Mouse (Mus musculus): Measurements from ENCODE around the gene Farp1.

Gene Farp1

GRCm38 (mm10) chr14:121148088-121148785, 113.2 kb downstream of the Farp1 start:
- no peak for DNase-seq

GRCm38 (mm10) chr14:121149984-121150383, 115.0 kb downstream of the Farp1 start:
- DNase-seq = no peak

- DNase-seq = no peak
Observed at GRCm38 (mm10) chr14:121151837-121152236, 116.8 kb downstream of the Farp1 start.

GRCm38 (mm10) chr14:121152771-121153170, 117.8 kb downstream of the Farp1 start:
- no peak for DNase-seq

- no peak for DNase-seq
Observed at GRCm38 (mm10) chr14:121153260-121153659, 118.3 kb downstream of the Farp1 start.

GRCm38 (mm10) chr14:121155173-121155572, 120.2 kb downstream of the Farp1 start:
- no peak for DNase-seq

- DNase-seq = no peak
Observed at GRCm38 (mm10) chr14:121158616-121159015, 123.6 kb downstream of the Farp1 start.

- DNase-seq = no peak
Observed at GRCm38 (mm10) chr14:121162822-121163221, 127.8 kb downstream of the Farp1 start.

- no peak for DNase-seq
Observed at GRCm38 (mm10) chr14:121164866-121165265, 129.9 kb downstream of the Farp1 start.

GRCm38 (mm10) chr14:121165408-121166037, 130.5 kb downstream of the Farp1 start:
- no peak for DNase-seq

- DNase-seq = no peak
Observed at GRCm38 (mm10) chr14:121166038-121166436, 131.0 kb downstream of the Farp1 start.

GRCm38 (mm10) chr14:121168716-121169115, 133.7 kb downstream of the Farp1 start:
- no peak for DNase-seq

GRCm38 (mm10) chr14:121170321-121170720, 135.3 kb downstream of the Farp1 start:
- DNase-seq = no peak

GRCm38 (mm10) chr14:121172065-121173036, 137.4 kb downstream of the Farp1 start:
- DNase-seq = no peak

GRCm38 (mm10) chr14:121175385-121175784, 140.4 kb downstream of the Farp1 start:
- peak; percentile 12 for DNase-seq

- no peak for DNase-seq
Observed at GRCm38 (mm10) chr14:121175861-121176260, 140.9 kb downstream of the Farp1 start.

GRCm38 (mm10) chr14:121177907-121178306, 142.9 kb downstream of the Farp1 start:
- DNase-seq = no peak

GRCm38 (mm10) chr14:121180611-121181010, 145.6 kb downstream of the Farp1 start:
- no peak for DNase-seq

GRCm38 (mm10) chr14:121181798-121182197, 146.8 kb downstream of the Farp1 start:
- no peak for DNase-seq

- no peak for DNase-seq
Observed at GRCm38 (mm10) chr14:121182967-121183366, 148.0 kb downstream of the Farp1 start.

GRCm38 (mm10) chr14:121183414-121184130, 148.6 kb downstream of the Farp1 start:
- no peak for DNase-seq

GRCm38 (mm10) chr14:121184351-121184750, 149.4 kb downstream of the Farp1 start:
- no peak for DNase-seq
